Mouse (Mus musculus) left cerebral cortex, postnatal 25 days (tissue): ENCODE data around the gene Ptpro. TPM values are rescaled to one million over a fixed set of nuclear protein-coding genes. Genes with fewer than 3 reads are reported as not detected.

Source experiments
- DNase-seq, 2 experiments: peaks; one replicate each; pipeline ENCODE4 v3.0.0; 2022; ENCODE audit warnings: low spot score in 2 of 2, mixed read lengths in 1 of 2
- intact Hi-C: fragments of 180-260 bp; cut with DNase I; formaldehyde crosslinking; loops from one replicate; pipeline ENCODE4 v1.15.1; 2025
- total RNA-seq, 2 experiments: library from RNA; stranded (reverse); gene quantifications; 2 replicates each; pipeline ENCODE4 v1.2.3; 2021

Ptpro gene
- total RNA-seq: 10 to 100 TPM; 34.6 to 42.7 TPM

GRCm38 (mm10) chr6:137252194-137252886 lies at the start of gene Ptpro:
Gene Ptpro, plus strand, starts transcription at chr6:137252319.
- intact Hi-C loops: loop anchor here (5.0 kb wide), 1 partner anchor 105 kb away; no protein-coding TSS in a partner anchor
- peak; percentile 40 to 56 for DNase-seq

GRCm38 (mm10) chr6:137202661-137203060 lies 49.5 kb upstream of the Ptpro start:
- intact Hi-C loops: no loop called here
- no peak for DNase-seq

- DNase-seq: peak; percentile 52 to 58
Measured at GRCm38 (mm10) chr6:137205662-137206400, 46.3 kb upstream of the Ptpro start.

GRCm38 (mm10) chr6:137207126-137207525 lies 45.0 kb upstream of the Ptpro start:
- DNase-seq: no peak
- intact Hi-C loops: loop anchor here (2.0 kb wide), 1 partner anchor 518 kb away; no protein-coding TSS in a partner anchor

More at GRCm38 (mm10) chr6:137205662-137206400, 46.3 kb upstream of the Ptpro start:
- intact Hi-C loops: loop anchor here (1.0 to 2.0 kb wide), 2 partner anchors 191 to 519 kb away; no protein-coding TSS in a partner anchor

GRCm38 (mm10) chr6:137209992-137210391 lies 42.1 kb upstream of the Ptpro start:
- intact Hi-C loops: no loop called here
- peak; percentile 24 to 61 for DNase-seq

GRCm38 (mm10) chr6:137210991-137211390 lies 41.1 kb upstream of the Ptpro start:
- intact Hi-C loops: no loop called here
- no peak for DNase-seq

- intact Hi-C loops: no loop called here
Measured at GRCm38 (mm10) chr6:137211441-137211840, 40.7 kb upstream of the Ptpro start.

GRCm38 (mm10) chr6:137217841-137218463 lies 34.2 kb upstream of the Ptpro start:
- intact Hi-C loops: no loop called here
- DNase-seq: no peak

More at GRCm38 (mm10) chr6:137211441-137211840, 40.7 kb upstream of the Ptpro start:
- DNase-seq: no peak

- intact Hi-C loops: loop anchor here (5.0 kb wide), 1 partner anchor 104 kb away; no protein-coding TSS in a partner anchor
- DNase-seq: peak in 1 of 2 experiments; percentile 45
Measured at GRCm38 (mm10) chr6:137252887-137253242, 746 bp downstream of the Ptpro start.

- intact Hi-C loops: loop anchor here (5.0 kb wide), 1 partner anchor 104 kb away; no protein-coding TSS in a partner anchor
- no peak for DNase-seq
Measured at GRCm38 (mm10) chr6:137253415-137253814, 1.3 kb downstream of the Ptpro start.

- DNase-seq: no peak
- intact Hi-C loops: no loop called here
Measured at GRCm38 (mm10) chr6:137261033-137261432, 8.9 kb downstream of the Ptpro start.

GRCm38 (mm10) chr6:137262087-137262486 lies 10.0 kb downstream of the Ptpro start:
- intact Hi-C loops: no loop called here

GRCm38 (mm10) chr6:137268019-137268418 lies 15.9 kb downstream of the Ptpro start:
- intact Hi-C loops: no loop called here

More at GRCm38 (mm10) chr6:137262087-137262486, 10.0 kb downstream of the Ptpro start:
- DNase-seq: no peak

GRCm38 (mm10) chr6:137268592-137268991 lies 16.5 kb downstream of the Ptpro start:
- intact Hi-C loops: no loop called here
- peak in 1 of 2 experiments; percentile 52 for DNase-seq

More at GRCm38 (mm10) chr6:137268019-137268418, 15.9 kb downstream of the Ptpro start:
- no peak for DNase-seq

GRCm38 (mm10) chr6:137272513-137272912 lies 20.4 kb downstream of the Ptpro start:
- DNase-seq: peak in 1 of 2 experiments; percentile 51
- intact Hi-C loops: no loop called here

GRCm38 (mm10) chr6:137277587-137277994 lies 25.5 kb downstream of the Ptpro start:
- DNase-seq: no peak
- intact Hi-C loops: no loop called here

- intact Hi-C loops: no loop called here
- DNase-seq: no peak
Measured at GRCm38 (mm10) chr6:137279576-137279975, 27.5 kb downstream of the Ptpro start.

GRCm38 (mm10) chr6:137281541-137282049 lies 29.5 kb downstream of the Ptpro start:
- intact Hi-C loops: no loop called here
- DNase-seq: peak; percentile 11 to 51

GRCm38 (mm10) chr6:137282050-137282449 lies 29.9 kb downstream of the Ptpro start:
- peak; percentile 25 to 38 for DNase-seq
- intact Hi-C loops: no loop called here

GRCm38 (mm10) chr6:137286376-137286775 lies 34.3 kb downstream of the Ptpro start:
- no peak for DNase-seq
- intact Hi-C loops: no loop called here
